Mouse (Mus musculus) liver, postnatal 0 days (tissue): Measurements from ENCODE around the gene Cars2.

Experiments used
- CTCF ChIP-seq: sonication (generic); IDR thresholded peaks from 2 replicates; pipeline ENCODE4 v1.5.1; 2016; ENCODE audit warnings: antibody characterized with exemption, low read depth
- EP300 ChIP-seq: IDR thresholded peaks from 2 replicates; pipeline ENCODE4 v1.6.1; 2016; ENCODE audit warnings: antibody characterized with exemption, low read depth, mild to moderate bottlenecking

DNA sequence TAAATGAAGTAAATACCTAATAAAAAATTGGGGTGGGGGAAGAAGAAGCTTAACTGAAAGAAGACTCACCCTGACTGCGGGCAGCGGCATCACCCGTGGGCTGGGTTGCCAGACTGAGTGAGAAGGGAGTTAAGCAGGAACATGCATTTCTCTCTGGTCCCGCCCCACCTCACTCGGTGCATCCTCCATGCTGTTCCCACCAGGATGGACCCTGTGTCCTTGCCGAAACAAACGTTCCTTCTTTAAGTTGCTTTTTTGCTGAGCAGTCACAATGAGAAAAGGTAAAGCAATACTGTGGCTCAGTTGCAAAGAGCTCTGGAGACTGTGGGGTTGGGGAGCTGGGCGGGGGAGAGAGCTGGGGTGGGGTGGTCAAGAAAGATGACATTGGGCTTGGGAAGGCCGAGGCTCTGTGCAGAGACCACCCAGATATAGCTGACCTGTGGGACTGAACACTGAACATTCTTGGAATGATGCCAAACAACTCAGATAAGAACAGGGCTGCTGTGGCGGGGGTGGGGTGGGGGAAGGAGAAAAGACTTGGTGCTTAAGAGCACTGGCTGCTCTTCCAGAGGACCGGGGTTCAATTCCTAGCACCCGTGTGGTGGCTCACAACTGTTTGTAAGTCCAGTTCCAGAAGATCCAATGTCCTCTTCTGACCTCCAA is 42.8 kb upstream of the Cars2 start:
- TF ChIP-seq CTCF (no peak), EP300 (no peak)
